Mouse (Mus musculus): ENCODE data around the gene Josd2. TPM values are rescaled to one million over a fixed set of nuclear protein-coding genes. Genes with fewer than 3 reads are reported as not detected.

Josd2 gene
- total RNA-seq, 2 experiments from 2014 or later, result 158 to 161 TPM

- intact Hi-C loops (cut with DNase I), result no loop called here
- no peak for DNase-seq (ENCODE audit: low spot score)
Measured at GRCm38 (mm10) chr7:44444886-44445527, 22.8 kb upstream of the Josd2 start.

DNA sequence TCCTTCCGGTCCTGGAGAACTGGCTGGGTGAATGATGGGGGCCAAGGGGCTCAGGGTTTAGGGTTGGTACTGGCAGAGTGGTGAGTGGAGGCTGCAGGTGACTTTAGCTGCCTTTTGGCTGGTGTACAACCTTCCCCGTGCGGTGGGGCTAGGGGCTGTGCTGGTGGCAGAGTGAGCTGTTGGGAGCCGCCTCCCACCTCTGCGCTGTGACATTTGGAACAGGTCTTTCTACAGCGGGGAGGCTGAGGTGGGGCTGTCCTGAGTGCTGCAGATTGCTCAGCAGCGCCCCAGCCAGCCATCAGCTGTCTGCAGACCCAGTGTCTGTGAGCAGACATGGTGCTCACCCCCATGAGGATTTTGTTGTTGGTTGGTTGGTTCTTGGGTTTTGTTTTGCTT is 22.3 kb upstream of the Josd2 start:
- DNase-seq (ENCODE audit: low spot score), result no peak
- intact Hi-C loops (cut with DNase I), result no loop called here

DNA sequence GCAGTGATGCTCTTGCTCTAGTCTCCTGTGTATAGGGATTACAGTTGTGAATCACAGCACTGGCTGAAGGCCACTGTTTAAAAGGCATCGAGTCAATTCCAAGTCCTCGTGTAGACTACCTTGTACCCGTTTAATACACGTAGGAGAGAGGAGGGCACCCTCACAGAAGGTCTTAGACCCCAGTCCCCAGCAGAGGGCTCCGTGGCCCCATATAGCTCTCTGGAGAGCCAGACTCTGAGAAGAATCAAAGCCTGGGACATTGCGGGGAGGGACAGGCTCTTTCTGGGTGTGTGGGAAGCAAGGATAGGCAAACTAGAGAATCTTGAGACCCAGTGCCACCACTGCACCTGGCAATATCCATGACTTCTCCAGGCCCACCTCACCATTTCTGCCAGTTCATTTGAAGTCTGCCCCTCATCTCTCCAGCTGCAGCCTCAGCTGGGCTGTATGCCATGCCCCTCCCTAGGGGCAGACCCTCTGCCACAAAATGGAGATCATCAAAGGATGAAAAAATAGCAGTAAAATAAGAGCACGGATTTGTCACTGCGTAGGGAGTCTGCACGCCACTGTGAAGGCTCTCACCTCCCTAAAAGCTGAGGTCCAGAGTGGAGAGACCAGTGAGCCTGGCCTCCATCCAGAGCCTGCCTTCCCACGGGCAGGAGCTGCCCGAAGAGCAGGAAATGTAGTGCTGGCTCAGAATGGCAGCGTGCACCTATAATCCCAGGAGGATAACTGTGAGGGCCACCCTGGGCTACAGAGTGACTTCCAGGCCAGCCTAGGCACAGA is 21.5 kb upstream of the Josd2 start:
- intact Hi-C loops (cut with DNase I), result loop anchor here (2.0 kb wide), 1 partner anchor 33 kb away; no protein-coding TSS in a partner anchor
- no peak for DNase-seq (ENCODE audit: low spot score)

DNA sequence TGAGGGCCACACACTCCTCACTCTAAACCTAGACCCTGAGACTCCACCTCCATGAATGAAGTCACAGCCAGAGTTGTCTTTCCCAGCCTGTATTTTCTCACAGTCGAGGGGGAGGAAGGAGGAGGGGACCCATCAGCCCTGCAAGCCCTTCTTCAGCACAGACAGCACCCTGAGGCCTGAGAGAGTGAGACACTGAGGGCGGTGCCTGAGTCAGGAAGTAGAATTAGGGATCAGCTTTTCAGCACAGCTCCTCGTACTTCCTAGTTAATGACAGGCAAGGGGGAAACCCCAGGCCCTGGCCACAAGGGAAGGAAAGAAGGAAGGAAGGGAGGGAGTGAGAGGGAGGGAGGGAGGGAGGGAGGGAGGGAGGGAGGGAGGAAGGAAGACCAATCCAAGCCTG is 14.5 kb upstream of the Josd2 start:
- DNase-seq (ENCODE audit: low spot score), result no peak
- intact Hi-C loops (cut with DNase I), result no loop called here

DNA sequence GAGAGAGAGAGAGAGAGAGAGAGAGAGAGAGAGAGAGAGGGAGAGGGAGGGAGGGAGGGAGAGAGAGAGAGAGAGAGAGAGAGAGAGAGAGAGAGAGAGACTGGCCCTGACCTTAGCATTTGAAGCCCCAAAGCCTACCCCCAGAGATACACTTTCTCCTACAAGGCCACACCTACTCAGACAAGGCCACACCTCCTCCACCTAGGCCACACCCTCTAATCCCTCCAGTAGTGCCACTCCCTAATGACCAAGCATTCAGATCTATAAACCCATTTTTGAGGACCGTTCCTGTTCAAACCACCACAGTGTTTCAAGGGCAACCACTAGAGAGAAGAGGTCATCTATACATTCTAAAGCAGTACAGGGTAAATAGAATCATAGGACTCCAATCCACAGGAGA is 11.5 kb upstream of the Josd2 start:
- DNase-seq (ENCODE audit: low spot score), result no peak
- intact Hi-C loops (cut with DNase I), result no loop called here

GRCm38 (mm10) chr7:44460067-44460466 is 7.7 kb upstream of the Josd2 start:
- intact Hi-C loops (cut with DNase I), result no loop called here
- DNase-seq (ENCODE audit: low spot score), result no peak

DNA sequence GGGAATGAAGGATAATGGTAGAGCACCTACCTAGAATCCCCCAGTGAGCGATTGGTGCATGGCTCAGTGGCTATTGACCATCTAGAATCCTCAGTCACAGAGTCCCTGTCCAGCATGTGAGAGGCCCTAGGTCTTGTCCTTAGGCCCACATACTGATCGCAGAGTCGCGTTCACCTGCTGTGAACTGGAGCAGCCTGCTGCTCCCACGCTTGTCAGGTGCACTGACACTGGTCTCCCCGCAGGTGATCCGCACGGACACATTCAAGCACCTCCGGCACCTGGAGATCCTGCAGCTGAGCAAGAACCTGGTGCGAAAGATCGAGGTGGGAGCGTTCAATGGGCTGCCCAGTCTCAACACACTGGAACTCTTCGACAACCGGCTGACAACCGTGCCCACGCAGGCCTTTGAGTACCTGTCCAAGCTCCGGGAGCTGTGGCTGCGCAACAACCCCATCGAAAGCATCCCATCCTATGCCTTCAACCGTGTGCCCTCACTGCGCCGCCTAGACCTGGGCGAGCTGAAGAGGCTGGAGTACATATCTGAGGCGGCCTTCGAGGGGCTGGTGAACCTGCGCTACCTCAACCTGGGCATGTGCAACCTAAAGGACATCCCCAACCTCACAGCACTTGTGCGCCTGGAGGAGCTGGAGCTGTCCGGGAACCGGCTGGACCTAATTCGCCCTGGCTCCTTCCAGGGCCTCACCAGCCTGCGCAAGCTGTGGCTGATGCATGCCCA is 6.8 kb upstream of the Josd2 start:
- intact Hi-C loops (cut with DNase I), result no loop called here
- DNase-seq (ENCODE audit: low spot score), result no peak

GRCm38 (mm10) chr7:44461503-44462217 is 6.1 kb upstream of the Josd2 start:
- no peak for DNase-seq (ENCODE audit: low spot score)
- intact Hi-C loops (cut with DNase I), result no loop called here

- DNase-seq (ENCODE audit: low spot score), result no peak
- intact Hi-C loops (cut with DNase I), result no loop called here
Measured at GRCm38 (mm10) chr7:44462218-44463055, 5.3 kb upstream of the Josd2 start.

- no peak for DNase-seq (ENCODE audit: low spot score)
- intact Hi-C loops (cut with DNase I), result no loop called here
Measured at GRCm38 (mm10) chr7:44463056-44463425, 4.7 kb upstream of the Josd2 start.

DNA sequence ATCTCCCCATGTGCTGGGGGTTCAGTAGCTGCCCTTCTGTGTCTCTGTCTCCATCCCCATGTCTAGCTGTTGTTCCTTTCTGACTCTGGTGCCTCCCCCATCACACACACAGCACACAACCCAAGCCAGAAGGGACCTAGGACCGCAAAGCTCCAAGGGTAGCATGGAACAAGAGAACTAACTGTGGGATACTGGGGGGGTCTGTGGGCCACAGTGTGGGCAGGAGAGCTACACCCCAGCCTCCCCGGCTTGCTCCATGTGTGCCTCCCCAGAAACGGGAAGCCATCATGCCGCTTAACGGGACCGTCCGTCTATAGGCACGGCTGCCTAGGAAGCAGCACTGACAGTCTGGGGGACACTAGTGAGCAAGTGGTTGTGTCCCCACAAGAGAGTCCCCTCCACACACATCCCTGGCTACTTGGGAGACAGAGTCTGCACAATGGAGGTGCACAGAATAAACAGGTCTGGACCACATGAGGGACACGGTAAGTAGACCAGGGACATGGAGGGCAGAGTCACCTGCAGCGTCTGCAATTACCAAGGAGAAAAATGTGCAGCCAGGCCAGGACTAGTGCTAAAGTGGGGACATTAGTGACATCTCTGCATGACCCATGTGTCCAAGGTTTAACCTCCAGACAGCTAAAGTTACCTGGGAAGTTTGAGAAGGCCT is 4.1 kb upstream of the Josd2 start:
- intact Hi-C loops (cut with DNase I), result no loop called here
- DNase-seq (ENCODE audit: low spot score), result no peak

- intact Hi-C loops (cut with DNase I), result no loop called here
Measured at GRCm38 (mm10) chr7:44464511-44464910, 3.3 kb upstream of the Josd2 start.

DNA sequence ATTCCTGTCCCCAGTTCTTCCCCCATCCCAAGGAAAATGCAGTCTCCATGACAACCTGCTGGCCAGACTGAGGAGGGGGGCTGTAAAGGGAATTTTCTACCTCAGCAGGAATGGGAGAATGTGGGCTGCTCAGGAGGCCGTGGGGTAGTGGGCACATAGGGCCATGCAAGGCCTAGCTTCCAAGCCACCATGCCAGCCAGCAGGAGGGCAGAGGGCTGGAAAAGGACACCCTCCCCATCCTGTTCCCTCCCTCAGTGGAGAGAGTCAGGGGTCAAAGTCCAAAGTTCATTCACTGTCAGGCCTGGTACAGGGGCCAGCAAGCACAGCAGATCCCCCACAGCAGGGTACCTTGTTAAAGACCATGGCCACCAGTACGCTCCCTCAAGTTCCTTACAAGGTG is 2.7 kb upstream of the Josd2 start, which contains the start of gene Aspdh:
Gene Aspdh, plus strand, starts transcription at position 281 of the 400 bp plus-strand sequence.
- DNase-seq (ENCODE audit: low spot score), result no peak
- intact Hi-C loops (cut with DNase I), result no loop called here

More at GRCm38 (mm10) chr7:44464511-44464910, 3.3 kb upstream of the Josd2 start:
- DNase-seq (ENCODE audit: low spot score), result no peak

- intact Hi-C loops (cut with DNase I), result no loop called here
Measured at GRCm38 (mm10) chr7:44466006-44466887, 1.5 kb upstream of the Josd2 start.

GRCm38 (mm10) chr7:44466888-44467311 is 880 bp upstream of the Josd2 start:
- intact Hi-C loops (cut with DNase I), result no loop called here
- DNase-seq (ENCODE audit: low spot score), result no peak

More at GRCm38 (mm10) chr7:44466006-44466887, 1.5 kb upstream of the Josd2 start:
- no peak for DNase-seq (ENCODE audit: low spot score)

DNA sequence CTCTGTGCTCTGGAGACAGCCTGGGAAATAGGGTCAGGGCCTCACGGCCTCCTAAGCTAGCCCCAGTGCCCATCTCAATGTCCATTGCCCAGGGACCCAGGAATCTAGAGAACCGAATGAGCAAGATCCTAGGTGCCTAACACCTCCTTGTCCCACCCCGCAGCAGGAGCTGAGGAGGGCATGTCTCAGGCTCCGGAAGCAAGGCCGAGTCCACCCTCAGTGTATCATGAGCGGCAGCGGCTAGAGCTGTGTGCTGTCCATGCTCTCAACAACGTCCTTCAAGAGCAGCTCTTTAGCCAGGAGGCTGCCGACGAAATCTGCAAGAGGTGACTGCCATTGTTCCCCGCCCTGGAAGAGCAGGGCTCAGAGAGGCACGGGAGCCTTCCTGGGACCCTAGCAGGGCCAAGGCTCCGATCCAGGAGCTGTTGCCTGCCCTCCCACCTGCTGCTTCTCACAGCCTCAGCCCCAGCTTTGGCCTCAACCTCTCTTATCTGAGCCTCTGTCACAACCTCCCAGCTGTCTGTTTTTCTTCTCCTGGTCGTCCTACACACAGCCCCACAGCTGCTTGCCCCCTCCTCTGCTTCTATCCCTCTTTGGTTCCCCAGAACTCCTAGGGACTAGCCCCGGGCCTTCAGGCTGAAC is 985 bp downstream of the Josd2 start:
- intact Hi-C loops (cut with DNase I), result loop anchor here (2.0 kb wide), 1 partner anchor 26 kb away; no protein-coding TSS in a partner anchor
- DNase-seq (ENCODE audit: low spot score), result no peak

Measured in heart, postnatal 25 days (tissue).